In the genomic region with DNA sequence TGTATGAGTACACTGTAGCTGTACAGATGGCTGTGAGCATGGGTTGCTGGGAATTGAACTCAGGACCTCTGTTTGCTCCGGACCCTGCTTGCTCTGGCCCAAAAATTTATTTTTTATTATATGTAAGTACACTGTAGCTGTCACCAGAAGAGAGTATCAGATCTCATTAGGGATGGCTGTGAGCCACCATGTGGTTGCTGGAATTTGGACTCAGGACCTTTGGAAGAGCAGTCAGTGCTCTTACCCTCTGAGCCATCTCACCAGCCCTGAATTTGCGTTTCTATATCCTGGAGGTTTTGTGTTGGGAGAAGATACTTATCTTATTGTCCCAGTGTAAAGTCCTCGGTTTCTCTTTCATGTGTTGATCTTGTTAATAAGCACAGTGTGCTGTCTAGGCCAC, we compare ENCODE assay signal across 14 mouse cellular contexts.
"Had no signal": no experiment of that assay in that cellular context is flagged by ENCODE, and none has a peak within 500 bp of the region (broad histone marks: within the 10 kb centered on the region; RNA-seq: fewer than 3 reads in every experiment).

No protein-coding gene starts in this region.

- H3K4me3 ChIP-seq: hindbrain, embryonic 15.5 days; layer of hippocampus, adult 2 months; limb, embryonic 12.5 days; lung, embryonic 15.5 days; megakaryocyte, embryonic 14.5 days; midbrain, embryonic 15.5 days; neural tube, embryonic 13.5 days had no signal

- ATAC-seq: midbrain, embryonic 15.5 days had no signal

- DNase-seq: lung, postnatal 14 days; retina, postnatal 1 day; thymus, postnatal 36 days had no signal

- H3K27ac ChIP-seq: hindbrain, embryonic 15.5 days; kidney, postnatal 0 days; layer of hippocampus, adult 2 months; limb, embryonic 12.5 days; liver, embryonic 14.5 days; lung, embryonic 15.5 days; macrophage; midbrain, embryonic 15.5 days; neural tube, embryonic 13.5 days had no signal

- H3K9ac ChIP-seq: hindbrain, embryonic 15.5 days; limb, embryonic 12.5 days; liver, embryonic 14.5 days; lung, embryonic 15.5 days; midbrain, embryonic 15.5 days; neural tube, embryonic 13.5 days had no signal

- H3K27me3 ChIP-seq: hindbrain, embryonic 15.5 days; limb, embryonic 12.5 days; lung, embryonic 15.5 days; megakaryocyte, embryonic 14.5 days; midbrain, embryonic 15.5 days; neural tube, embryonic 13.5 days had no signal

- H3K4me1 ChIP-seq: hindbrain, embryonic 15.5 days; midbrain, embryonic 15.5 days had no signal

- H3K4me2 ChIP-seq: hindbrain, embryonic 15.5 days; limb, embryonic 12.5 days; lung, embryonic 15.5 days; midbrain, embryonic 11.5 days; midbrain, embryonic 15.5 days; neural tube, embryonic 13.5 days had no signal

- H3K36me3 ChIP-seq: hindbrain, embryonic 15.5 days; limb, embryonic 12.5 days; lung, embryonic 15.5 days; midbrain, embryonic 15.5 days; neural tube, embryonic 13.5 days had no signal

- H3K9me3 ChIP-seq: hindbrain, embryonic 15.5 days; limb, embryonic 12.5 days; lung, embryonic 15.5 days; megakaryocyte, embryonic 14.5 days; midbrain, embryonic 15.5 days; neural tube, embryonic 13.5 days had no signal
